Mouse (Mus musculus) liver, embryonic 15.5 days (tissue): ENCODE measurements at regions not wholly inside any gene's neighbourhood (a gene's known extent, or its start where the extent isn't known, plus 50 kb on each side); places are given as distances from the start of the nearest gene placed in this dataset.
A peak's percentile ranks its signal among the peaks of the same experiment; 100 is the strongest.

Source experiments
- ATAC-seq: fragments of 200-750 bp; cut with Nextera tagmentation; 2 replicates; pipeline ENCODE4 v1.8.0; 2017; ENCODE audit warnings: moderate number of reproducible peaks, mild to moderate bottlenecking, moderate library complexity; ENCODE audit not compliant: insufficient read depth
- H3K27ac ChIP-seq: fragments of 300-500 bp; sonication (generic); replicated peaks from 2 replicates; pipeline ENCODE4 v1.5.1; 2015; ENCODE audit warnings: mild to moderate bottlenecking, inconsistent platforms
- H3K27me3 ChIP-seq: fragments of 300-500 bp; sonication (generic); 2 replicates; pipeline ENCODE4 v1.6.1; 2015; ENCODE audit warnings: mild to moderate bottlenecking, inconsistent platforms
- H3K36me3 ChIP-seq: fragments of 300-500 bp; sonication (generic); replicated peaks from 2 replicates; pipeline ENCODE4 v1.6.1; 2015; ENCODE audit warnings: moderate library complexity, mild to moderate bottlenecking, inconsistent platforms
- H3K4me1 ChIP-seq: fragments of 300-500 bp; sonication (generic); replicated peaks from 2 replicates; pipeline ENCODE4 v1.6.1; 2015; ENCODE audit warnings: inconsistent platforms
- H3K4me2 ChIP-seq: fragments of 300-500 bp; sonication (generic); 2 replicates; pipeline ENCODE4 v1.6.1; 2015; ENCODE audit warnings: moderate library complexity, mild to moderate bottlenecking, inconsistent platforms
- H3K4me3 ChIP-seq: fragments of 300-500 bp; sonication (generic); replicated peaks from 2 replicates; pipeline ENCODE4 v1.5.1; 2015; ENCODE audit warnings: mild to moderate bottlenecking, inconsistent platforms
- H3K9ac ChIP-seq: fragments of 300-500 bp; sonication (generic); 2 replicates; pipeline ENCODE4 v1.6.1; 2015; ENCODE audit warnings: moderate library complexity, mild to moderate bottlenecking, inconsistent platforms
- H3K9me3 ChIP-seq: fragments of 300-500 bp; sonication (generic); replicated peaks from 2 replicates; pipeline ENCODE4 v1.6.1; 2016; ENCODE audit warnings: inconsistent platforms
- WGBS: fragments of 180-500 bp; shearing (Covaris S2); methylation state at CpG from one replicate; pipeline ENCODE4 v1.1.7; 2015; ENCODE audit warnings: mixed read lengths; ENCODE audit not compliant: insufficient replicate concordance; 5-methylcytosine and 5-hydroxymethylcytosine counted together

DNA sequence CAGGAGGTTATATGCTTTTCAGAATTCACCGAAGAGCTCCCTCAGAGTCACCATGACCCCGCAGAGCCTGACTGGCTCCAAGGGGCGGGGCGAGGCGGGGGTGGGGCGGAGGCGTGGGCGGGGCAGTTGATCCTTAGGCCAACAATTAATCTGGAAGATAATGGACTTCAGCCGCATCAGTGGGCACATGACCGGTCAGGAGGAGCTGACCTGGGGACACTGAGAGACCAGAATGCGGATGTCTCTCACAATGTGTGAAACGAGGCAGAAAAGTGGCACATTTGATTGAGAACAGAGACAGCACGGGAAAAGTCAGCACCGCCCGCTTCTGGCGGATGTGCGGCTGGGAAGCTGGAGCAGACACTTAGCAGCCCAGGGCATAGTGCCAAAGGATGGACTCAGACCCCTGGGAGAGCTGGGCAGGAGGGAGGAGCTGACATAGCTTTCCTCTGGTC lies 129.9 kb downstream of the Emx2 start:
- no peaks in the 10 kb centered on the region for H3K27me3 ChIP-seq
- no peak for ATAC-seq
- no peaks in the 10 kb centered on the region for H3K4me1 ChIP-seq
- no peaks in the 10 kb centered on the region for H3K36me3 ChIP-seq
- no peaks in the 10 kb centered on the region for H3K9me3 ChIP-seq
- H3K9ac ChIP-seq = no peak overlapping the region
- 20% methylated on average over 17 of the region's 17 CpGs for WGBS
- H3K4me3 ChIP-seq = no peak overlapping the region
- 0 out of 2 replicates have a peak overlapping the region, but pooled peaks have one; percentile 12 for H3K4me2 ChIP-seq
- no peak overlapping the region for H3K27ac ChIP-seq

- H3K27me3 ChIP-seq = no peaks in the 10 kb centered on the region
- H3K4me1 ChIP-seq = no peaks in the 10 kb centered on the region
- no peak overlapping the region for H3K27ac ChIP-seq
- H3K36me3 ChIP-seq = no peaks in the 10 kb centered on the region
- ATAC-seq = no peak
- no peaks in the 10 kb centered on the region for H3K9me3 ChIP-seq
- no peak overlapping the region for H3K4me2 ChIP-seq
- no peak overlapping the region for H3K9ac ChIP-seq
- 88% methylated on average over 3 of the region's 3 CpGs for WGBS
- no peak overlapping the region for H3K4me3 ChIP-seq
These were observed 131.8 kb downstream of the Emx2 start for GRCm38 (mm10) chr19:59590021-59590420.

DNA sequence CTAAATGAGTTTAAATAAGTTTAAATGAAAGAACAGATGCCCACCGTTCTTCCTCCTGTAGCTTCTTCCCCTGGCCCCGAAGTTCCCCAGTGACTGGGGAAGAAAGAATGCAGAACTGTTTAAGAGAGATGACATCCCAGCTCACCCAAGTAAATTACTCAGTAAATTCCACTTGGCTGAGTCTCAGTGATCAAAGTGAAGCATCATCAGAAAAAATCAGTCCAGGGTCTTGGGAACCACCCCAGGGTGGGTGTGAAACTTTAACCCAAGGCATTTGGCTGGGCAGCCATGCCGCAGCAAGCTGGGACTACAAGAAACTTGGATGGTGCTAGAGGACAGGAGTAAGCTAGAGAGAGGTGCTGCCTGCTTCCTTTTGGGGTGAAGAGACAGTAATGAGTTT lies 133.9 kb downstream of the Emx2 start:
- Histone ChIP-seq H3K9me3 (no peaks in the 10 kb centered on the region), H3K4me3 (no peak overlapping the region), H3K36me3 (no peaks in the 10 kb centered on the region), H3K27ac (no peak overlapping the region), H3K9ac (no peak overlapping the region), H3K4me1 (no peaks in the 10 kb centered on the region), H3K27me3 (no peaks in the 10 kb centered on the region), H3K4me2 (no peak overlapping the region)
- no peak for ATAC-seq
- 54% methylated on average over 3 of the region's 3 CpGs for WGBS

GRCm38 (mm10) chr19:59624288-59624795 lies 166.2 kb downstream of the Emx2 start:
- Histone ChIP-seq H3K27ac (no peak overlapping the region), H3K27me3 (no peaks in the 10 kb centered on the region), H3K36me3 (no peaks in the 10 kb centered on the region), H3K4me3 (no peak overlapping the region), H3K9me3 (no peaks in the 10 kb centered on the region), H3K4me2 (no peak overlapping the region), H3K4me1 (no peaks in the 10 kb centered on the region), H3K9ac (no peak overlapping the region)
- ATAC-seq = no peak
- whole genome bisulfite sequencing = 48% methylated on average over 6 of the region's 6 CpGs

GRCm38 (mm10) chr19:59627681-59628080 lies 169.5 kb downstream of the Emx2 start:
- Histone ChIP-seq H3K36me3 (no peaks in the 10 kb centered on the region), H3K9me3 (no peaks in the 10 kb centered on the region), H3K4me2 (no peak overlapping the region), H3K9ac (no peak overlapping the region), H3K27me3 (no peaks in the 10 kb centered on the region), H3K4me3 (no peak overlapping the region), H3K27ac (no peak overlapping the region), H3K4me1 (no peaks in the 10 kb centered on the region)
- WGBS = 48% methylated on average over 3 of the region's 3 CpGs
- ATAC-seq = no peak

DNA sequence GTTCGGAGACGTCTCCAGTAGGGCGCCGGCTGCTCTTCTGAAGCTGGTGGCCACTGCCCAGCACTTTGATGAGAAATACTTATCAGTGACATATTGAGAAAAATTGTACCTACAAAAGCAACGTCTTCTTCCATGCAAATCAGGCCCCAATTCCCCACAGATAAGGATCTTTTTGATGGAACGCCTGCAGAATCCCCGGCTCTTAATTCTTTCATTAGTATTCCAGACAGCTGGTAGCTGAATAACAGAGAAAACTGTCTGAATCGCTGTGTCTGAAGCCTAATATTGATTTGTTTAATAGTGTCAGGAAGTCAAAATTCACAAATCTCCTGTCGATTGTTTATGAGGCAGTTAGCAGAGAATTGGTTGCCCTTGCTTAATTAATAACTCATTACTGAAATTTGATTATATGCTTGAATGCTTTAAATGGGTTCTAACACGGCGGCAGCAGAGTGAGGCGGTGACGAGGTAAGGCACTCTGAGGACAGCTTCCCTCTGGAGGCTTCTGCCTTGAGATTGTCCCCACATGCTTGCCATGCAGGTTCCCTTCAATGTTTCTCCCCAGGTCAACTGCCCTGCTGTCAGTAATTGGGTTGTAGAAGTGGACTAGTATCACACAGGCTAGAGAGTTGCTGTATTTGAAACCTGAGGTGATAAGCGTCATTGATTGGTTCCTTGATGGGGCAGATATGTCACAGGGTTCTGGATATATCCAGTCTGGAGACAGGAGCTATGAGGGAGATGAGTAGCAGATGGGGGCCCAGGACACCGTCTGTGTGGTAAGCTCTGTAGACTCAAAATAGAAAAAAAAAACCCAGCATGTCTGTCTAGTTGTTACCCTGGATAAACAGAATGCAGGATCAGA lies 170.4 kb downstream of the Emx2 start:
- no peak for ATAC-seq
- H3K27ac ChIP-seq = no peak overlapping the region
- no peaks in the 10 kb centered on the region for H3K36me3 ChIP-seq
- 66% methylated on average over 15 of the region's 15 CpGs for WGBS
- H3K4me1 ChIP-seq = no peaks in the 10 kb centered on the region
- H3K9me3 ChIP-seq = no peaks in the 10 kb centered on the region
- H3K4me2 ChIP-seq = no peak overlapping the region
- no peaks in the 10 kb centered on the region for H3K27me3 ChIP-seq
- H3K4me3 ChIP-seq = no peak overlapping the region
- no peak overlapping the region for H3K9ac ChIP-seq

- ATAC-seq = no peak
- H3K36me3 ChIP-seq = no peaks in the 10 kb centered on the region
- no peak overlapping the region for H3K27ac ChIP-seq
- H3K9me3 ChIP-seq = no peaks in the 10 kb centered on the region
- H3K4me3 ChIP-seq = no peak overlapping the region
- 61% methylated on average over 2 of the region's 2 CpGs for WGBS
- H3K4me2 ChIP-seq = no peak overlapping the region
- H3K4me1 ChIP-seq = no peaks in the 10 kb centered on the region
- no peak overlapping the region for H3K9ac ChIP-seq
- H3K27me3 ChIP-seq = no peaks in the 10 kb centered on the region
These were observed 170.9 kb downstream of the Emx2 start for GRCm38 (mm10) chr19:59629161-59629445.

DNA sequence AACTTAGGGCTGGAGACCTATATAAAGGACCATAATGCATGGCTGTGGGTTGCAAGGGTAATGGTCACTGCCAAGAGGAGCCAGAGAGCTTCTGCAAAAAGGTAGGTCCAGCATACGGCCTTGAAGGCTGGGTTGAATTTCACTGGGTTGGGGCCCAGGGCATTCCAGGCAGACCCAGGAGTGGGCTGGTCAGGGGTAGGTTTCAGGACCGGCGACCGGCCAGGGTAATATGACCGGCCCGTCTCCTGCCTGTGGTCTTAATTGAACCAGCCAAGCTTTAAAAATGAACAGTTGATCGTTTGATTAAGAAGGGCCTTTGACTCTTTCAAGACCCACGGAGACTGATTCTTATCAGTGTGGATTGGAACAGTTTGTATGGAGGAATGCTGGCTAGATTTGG lies 171.9 kb downstream of the Emx2 start:
- Histone ChIP-seq H3K4me2 (no peak overlapping the region), H3K27ac (no peak overlapping the region), H3K36me3 (no peaks in the 10 kb centered on the region), H3K9ac (no peak overlapping the region), H3K4me1 (no peaks in the 10 kb centered on the region), H3K9me3 (no peaks in the 10 kb centered on the region), H3K4me3 (no peak overlapping the region), H3K27me3 (no peaks in the 10 kb centered on the region)
- 75% methylated on average over 8 of the region's 8 CpGs for WGBS
- no peak for ATAC-seq

- Histone ChIP-seq H3K4me2 (no peak overlapping the region), H3K4me3 (no peak overlapping the region), H3K4me1 (no peaks in the 10 kb centered on the region), H3K36me3 (no peaks in the 10 kb centered on the region), H3K9ac (no peak overlapping the region), H3K27ac (no peak overlapping the region), H3K9me3 (no peaks in the 10 kb centered on the region), H3K27me3 (no peaks in the 10 kb centered on the region)
- 54% methylated on average over 4 of the region's 4 CpGs for WGBS
- ATAC-seq = no peak
These were observed 172.5 kb downstream of the Emx2 start for GRCm38 (mm10) chr19:59630706-59631105.

DNA sequence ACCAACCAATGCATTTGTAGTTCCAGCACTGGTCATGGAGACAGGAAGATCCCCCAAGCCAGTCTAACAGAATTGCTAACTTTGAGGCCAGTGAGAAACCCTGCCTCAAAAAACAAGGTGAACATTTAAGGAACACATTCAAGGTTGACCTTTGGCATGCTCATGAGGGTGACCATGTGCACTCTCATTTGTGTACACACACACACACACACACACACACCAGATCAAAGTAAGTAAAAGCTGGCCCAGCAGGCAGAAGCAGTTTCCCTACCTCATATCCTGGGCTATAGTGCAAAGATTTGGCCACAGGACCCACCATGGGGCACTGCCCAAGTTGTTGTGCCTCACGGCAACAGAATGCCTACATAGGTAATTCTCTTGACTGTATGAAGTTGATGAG lies 173.4 kb downstream of the Emx2 start:
- H3K4me3 ChIP-seq = no peak overlapping the region
- H3K4me1 ChIP-seq = no peaks in the 10 kb centered on the region
- no peak overlapping the region for H3K9ac ChIP-seq
- no peaks in the 10 kb centered on the region for H3K27me3 ChIP-seq
- no peak overlapping the region for H3K27ac ChIP-seq
- no peaks in the 10 kb centered on the region for H3K9me3 ChIP-seq
- ATAC-seq = no peak
- 52% methylated on average over 1 of the region's 1 CpGs for WGBS
- H3K36me3 ChIP-seq = no peaks in the 10 kb centered on the region
- no peak overlapping the region for H3K4me2 ChIP-seq

GRCm38 (mm10) chr19:59636271-59636670 lies 178.1 kb downstream of the Emx2 start:
- H3K4me2 ChIP-seq = no peak overlapping the region
- H3K27ac ChIP-seq = no peak overlapping the region
- no peak overlapping the region for H3K4me3 ChIP-seq
- no peaks in the 10 kb centered on the region for H3K4me1 ChIP-seq
- no peaks in the 10 kb centered on the region for H3K9me3 ChIP-seq
- H3K36me3 ChIP-seq = no peaks in the 10 kb centered on the region
- no peaks in the 10 kb centered on the region for H3K27me3 ChIP-seq
- no peak overlapping the region for H3K9ac ChIP-seq
- no peak for ATAC-seq
- 51% methylated on average over 8 of the region's 8 CpGs for WGBS

- H3K4me1 ChIP-seq = no peaks in the 10 kb centered on the region
- 39% methylated on average over 3 of the region's 3 CpGs for WGBS
- no peak overlapping the region for H3K4me3 ChIP-seq
- H3K9me3 ChIP-seq = no peaks in the 10 kb centered on the region
- H3K27me3 ChIP-seq = no peaks in the 10 kb centered on the region
- H3K36me3 ChIP-seq = no peaks in the 10 kb centered on the region
- H3K27ac ChIP-seq = no peak overlapping the region
- H3K9ac ChIP-seq = no peak overlapping the region
- H3K4me2 ChIP-seq = no peak overlapping the region
- ATAC-seq = no peak
These were observed 184.4 kb downstream of the Emx2 start for GRCm38 (mm10) chr19:59642606-59643005.
